Mouse (Mus musculus) G1E (cell line): ENCODE data around the gene Zhx3.

ENCODE experiments used
- CTCF ChIP-seq: IDR thresholded peaks from 2 replicates; pipeline ENCODE4 v1.5.1; 2012; ENCODE audit warnings: low read depth, low read length, inconsistent platforms, mixed read lengths
- GATA1 ChIP-seq: IDR thresholded peaks from 2 replicates; pipeline ENCODE4 v1.6.1; 2012; ENCODE audit warnings: borderline replicate concordance, low read length, inconsistent platforms, mixed read lengths
- GATA2 ChIP-seq: IDR thresholded peaks from 2 replicates; pipeline ENCODE4 v1.6.1; 2012; ENCODE audit warnings: low read depth, low read length, inconsistent platforms, borderline replicate concordance
- POLR2AphosphoS5 ChIP-seq: IDR thresholded peaks from 2 replicates; pipeline ENCODE4 v1.6.1; 2012; ENCODE audit warnings: low read depth, low read length, inconsistent platforms; ENCODE audit not compliant: insufficient replicate concordance
- TAL1 ChIP-seq: conservative IDR thresholded peaks from 2 replicates; pipeline ENCODE4 v1.6.1; 2012; ENCODE audit warnings: low read depth, low read length, inconsistent platforms, mixed read lengths

DNA sequence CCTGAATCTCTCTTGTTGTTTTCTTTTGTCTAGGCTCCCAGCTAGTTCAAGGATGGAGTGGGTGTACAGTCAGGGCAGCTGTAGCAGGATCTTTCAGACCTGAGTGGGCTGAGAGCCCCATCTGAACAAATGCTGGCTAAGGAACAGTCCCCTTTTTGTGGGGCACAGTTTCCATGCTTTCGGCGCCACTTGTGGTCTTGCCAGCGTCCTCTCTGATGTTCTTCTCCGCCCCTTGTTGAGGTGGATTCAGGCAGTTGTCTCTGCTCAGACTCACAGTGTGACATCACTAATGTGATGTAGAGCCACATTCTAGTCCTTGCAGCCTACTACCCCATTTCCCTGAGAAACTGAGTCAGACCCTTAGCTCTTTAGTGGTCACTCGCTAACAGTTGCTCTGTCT, 126.2 kb downstream of the Zhx3 start:
- TF ChIP-seq CTCF (no peak), GATA1 (no peak), TAL1 (no peak), GATA2 (no peak), POLR2AphosphoS5 (no peak)
